Mouse (Mus musculus) liver, embryonic 14.5 days (tissue): Measurements from ENCODE around the gene Cep55. TPM values are rescaled to one million over a fixed set of nuclear protein-coding genes. Genes with fewer than 3 reads are reported as not detected.

Experiments
- ATAC-seq: fragments of 200-750 bp; cut with Nextera tagmentation; 2 replicates; pipeline ENCODE4 v1.8.0; 2017; ENCODE audit warnings: moderate number of reproducible peaks, mild to moderate bottlenecking, moderate library complexity; ENCODE audit not compliant: insufficient read depth
- DNase-seq, 3 experiments: peaks; one replicate each; pipeline ENCODE4 v3.0.0-alpha.2; 2012 to 2013; ENCODE audit warnings: low read depth in 3 of 3, low spot score in 3 of 3
- H3K27ac ChIP-seq: fragments of 300-500 bp; sonication (generic); 2 replicates; pipeline ENCODE4 v1.5.1; 2014; ENCODE audit warnings: moderate library complexity, mild to moderate bottlenecking, control low read depth, inconsistent platforms
- H3K27me3 ChIP-seq: fragments of 300-500 bp; sonication (generic); 2 replicates; pipeline ENCODE4 v1.6.1; 2014; ENCODE audit warnings: mild to moderate bottlenecking, low read length, moderate library complexity; ENCODE audit not compliant: control insufficient read depth, insufficient read depth
- H3K36me3 ChIP-seq: fragments of 300-500 bp; sonication (generic); replicated peaks from 2 replicates; pipeline ENCODE4 v1.6.1; 2014; ENCODE audit warnings: low read depth; ENCODE audit not compliant: control insufficient read depth, insufficient read depth
- H3K4me1 ChIP-seq, 2 experiments: fragments of 200-500 bp in 1 of 2; fragments of 300-500 bp in 1 of 2; sonication (generic) in 1 of 2; replicated peaks; 2 replicates each; pipeline ENCODE4 v1.6.1; 2012 to 2014; ENCODE audit warnings: antibody characterized with exemption in 1 of 2, inconsistent platforms in 1 of 2, low read length in 1 of 2; ENCODE audit not compliant: control insufficient read depth in 2 of 2, insufficient read depth in 2 of 2
- H3K4me2 ChIP-seq: fragments of 300-500 bp; sonication (generic); 2 replicates; pipeline ENCODE4 v1.6.1; 2014; ENCODE audit warnings: low read depth, mild to moderate bottlenecking, control low read depth, moderate library complexity
- H3K4me3 ChIP-seq, 2 experiments: fragments of 200-500 bp in 1 of 2; fragments of 300-500 bp in 1 of 2; sonication (generic) in 1 of 2; 2 replicates each; pipeline ENCODE4 v1.5.1; 2012 to 2014; ENCODE audit warnings: low read depth in 2 of 2, low read length in 2 of 2, mild to moderate bottlenecking in 2 of 2, control low read depth in 1 of 2, inconsistent platforms in 1 of 2, moderate library complexity in 1 of 2; ENCODE audit not compliant: insufficient read depth in 1 of 2
- H3K9ac ChIP-seq: fragments of 300-500 bp; sonication (generic); replicated peaks from 2 replicates; pipeline ENCODE4 v1.6.1; 2014; ENCODE audit warnings: mild to moderate bottlenecking, control low read depth, moderate library complexity
- H3K9me3 ChIP-seq: fragments of 300-500 bp; sonication (generic); 2 replicates; pipeline ENCODE4 v1.6.1; 2016; ENCODE audit warnings: low read length, mixed read lengths; ENCODE audit not compliant: control insufficient read depth
- CTCF ChIP-seq: IDR thresholded peaks from 2 replicates; pipeline ENCODE4 v1.5.1; 2016; ENCODE audit warnings: antibody characterized with exemption, low read depth, control low read depth
- EP300 ChIP-seq: IDR thresholded peaks from 2 replicates; pipeline ENCODE4 v1.6.1; 2016; ENCODE audit warnings: antibody characterized with exemption, low read depth
- WGBS: fragments of 180-500 bp; shearing (Covaris S2); extraction: QIAGEN DNeasy Blood & Tissue Kit; methylation state at CpG from one replicate; pipeline ENCODE4 v1.1.7; 2014; ENCODE audit not compliant: insufficient replicate concordance; 5-methylcytosine and 5-hydroxymethylcytosine counted together
- polyA plus RNA-seq, 2 experiments: library from polyadenylated mRNA; depleted of rRNA in 1 of 2; stranded (reverse) in 1 of 2; unstranded in 1 of 2; fragments of >200 nt; fragmentation: Nextera tagmentation in 1 of 2; extraction: Ambion mirVana in 1 of 2; gene quantifications; 2 replicates each; pipeline versions ENCODE4 v1.2.1 to v1.2.3; 2012 to 2014

Cep55 gene
- polyA plus RNA-seq, 2 experiments, result 4.2 to 5.3 TPM

GRCm38 (mm10) chr19:38042261-38042722 is 12.5 kb upstream of the Cep55 start:
- no peak for DNase-seq
- H3K27ac ChIP-seq, result no peak overlapping the region
- H3K9ac ChIP-seq, result no peak overlapping the region
- H3K36me3 ChIP-seq, result no peaks in the 10 kb centered on the region
- no peaks in the 10 kb centered on the region; a peak in 1 of 4 replicates for H3K4me1 ChIP-seq
- ATAC-seq, result no peak
- no peaks in the 10 kb centered on the region for H3K9me3 ChIP-seq
- no peak overlapping the region for H3K4me3 ChIP-seq
- no peak for TF ChIP-seq EP300
- TF ChIP-seq CTCF, result no peak
- 29% methylated on average over 5 of the region's 5 CpGs for WGBS
- peak overlapping the region; percentile 54; the same call in 1 of the 2 replicates for H3K4me2 ChIP-seq
- peaks cover 20% of the 10 kb centered on the region for H3K27me3 ChIP-seq

GRCm38 (mm10) chr19:38043281-38043981 is 11.4 kb upstream of the Cep55 start, which contains the start of gene Myof:
Myof (minus strand) TSS chr19:38043577.
- H3K9me3 ChIP-seq, result no peaks in the 10 kb centered on the region
- no peaks in the 10 kb centered on the region for H3K36me3 ChIP-seq
- H3K27me3 ChIP-seq, result peaks cover 20% of the 10 kb centered on the region
- DNase-seq, result no peak
- no peak for TF ChIP-seq EP300
- no peak within 1 kb of the TSS for H3K27ac ChIP-seq
- H3K9ac ChIP-seq, result no peak within 1 kb of the TSS
- no peaks in the 10 kb centered on the region; a peak in 1 of 4 replicates for H3K4me1 ChIP-seq
- WGBS, result under 1% methylated on average over 28 of the region's 28 CpGs
- H3K4me3 ChIP-seq, result peak within 1 kb of the TSS; percentile 40
- H3K4me2 ChIP-seq, result peak within 1 kb of the TSS; percentile 54
- ATAC-seq, result no peak

- 60% methylated on average over 3 of the region's 3 CpGs for WGBS
- ATAC-seq, result no peak
- Histone ChIP-seq H3K27me3 (peaks cover 20% of the 10 kb centered on the region), H3K4me3 (no peak overlapping the region), H3K9me3 (no peaks in the 10 kb centered on the region), H3K27ac (no peak overlapping the region), H3K9ac (no peak overlapping the region), H3K4me2 (no peak overlapping the region), H3K36me3 (no peaks in the 10 kb centered on the region), H3K4me1 (no peaks in the 10 kb centered on the region; a peak in 1 of 4 replicates)
- DNase-seq, result no peak
- no peak for TF ChIP-seq EP300
- no peak for TF ChIP-seq CTCF
Observed at GRCm38 (mm10) chr19:38045198-38045597, 9.6 kb upstream of the Cep55 start.

GRCm38 (mm10) chr19:38049686-38050085 is 5.1 kb upstream of the Cep55 start:
- Histone ChIP-seq H3K27ac (no peak overlapping the region), H3K27me3 (peaks cover 8% of the 10 kb centered on the region), H3K4me3 (no peak overlapping the region), H3K4me1 (0 out of 4 replicates have a peak, but pooled peaks cover 0 to 2% of the 10 kb centered on the region in 2 experiments), H3K9me3 (no peaks in the 10 kb centered on the region), H3K4me2 (no peak overlapping the region), H3K36me3 (no peaks in the 10 kb centered on the region), H3K9ac (no peak overlapping the region)
- 42% methylated on average over 1 of the region's 1 CpGs for WGBS
- no peak for ATAC-seq
- TF ChIP-seq EP300, result no peak
- DNase-seq, result no peak

GRCm38 (mm10) chr19:38053227-38054041 is 1.4 kb upstream of the Cep55 start:
- TF ChIP-seq CTCF, result peak; percentile 37; the same call in 1 of the 2 replicates
- no peak for TF ChIP-seq EP300
- Histone ChIP-seq H3K4me3 (peak overlapping the region in 1 of 2 experiments; percentile 61; a peak in 2 of 4 replicates), H3K27me3 (peaks cover 8% of the 10 kb centered on the region), H3K4me1 (peaks cover 0 to 4% of the 10 kb centered on the region in 2 experiments; a peak in 1 of 4 replicates), H3K36me3 (no peaks in the 10 kb centered on the region), H3K9me3 (no peaks in the 10 kb centered on the region), H3K9ac (no peak overlapping the region), H3K4me2 (peak overlapping the region; percentile 62), H3K27ac (no peak overlapping the region)
- DNase-seq, result no peak
- 14% methylated on average over 8 of the region's 8 CpGs for WGBS
- no peak for ATAC-seq
